Mouse (Mus musculus): ENCODE results near the gene Elf1.

DNA sequence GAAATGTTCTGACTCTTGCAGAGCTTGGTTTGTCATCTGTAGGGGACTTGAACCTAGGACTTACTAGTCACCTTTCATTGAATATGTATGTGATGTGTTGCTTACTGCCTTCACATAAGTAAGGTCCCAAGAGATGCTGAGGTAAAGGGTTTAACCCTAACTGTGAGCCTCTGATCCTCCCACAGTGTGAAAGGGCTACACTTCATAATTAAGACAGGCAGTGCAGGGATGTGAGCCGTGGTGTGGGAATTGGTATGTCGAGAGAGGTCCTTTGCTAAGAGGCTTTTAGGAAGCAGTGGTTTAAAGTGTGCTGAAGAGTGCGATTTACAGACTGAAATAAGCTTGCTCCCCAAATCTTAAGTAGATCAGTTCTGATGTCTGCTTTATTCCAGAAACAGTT lies 55.8 kb downstream of the Elf1 start:
- TF ChIP-seq CTCF (IDR thresholded peaks at IDR 0.05; ENCODE audit: low read depth) (no peak), EP300 (IDR thresholded peaks at IDR 0.05; ENCODE audit: low read depth) (no peak)

Data from liver, embryonic 14.5 days (tissue).